Mouse (Mus musculus): ENCODE data around the gene Onecut1.

Gene Onecut1

GRCm38 (mm10) chr9:74911430-74911829 lies 49.7 kb downstream of the Onecut1 start:
- no peak for DNase-seq (ENCODE audit: low spot score)

GRCm38 (mm10) chr9:74911919-74912318 lies 50.2 kb downstream of the Onecut1 start:
- DNase-seq (ENCODE audit: low spot score): no peak

GRCm38 (mm10) chr9:74912619-74913376 lies 51.1 kb downstream of the Onecut1 start:
- no peak for DNase-seq (ENCODE audit: low spot score)

- DNase-seq (ENCODE audit: low spot score): no peak
Measured at GRCm38 (mm10) chr9:74915611-74916010, 53.9 kb downstream of the Onecut1 start.

GRCm38 (mm10) chr9:74920450-74920849 lies 58.7 kb downstream of the Onecut1 start:
- DNase-seq (ENCODE audit: low spot score): no peak

- DNase-seq (ENCODE audit: low spot score): no peak
Measured at GRCm38 (mm10) chr9:74921422-74921821, 59.7 kb downstream of the Onecut1 start.

- no peak for DNase-seq (ENCODE audit: low spot score)
Measured at GRCm38 (mm10) chr9:74922884-74923283, 61.2 kb downstream of the Onecut1 start.

GRCm38 (mm10) chr9:74923291-74923977 lies 61.7 kb downstream of the Onecut1 start:
- DNase-seq (ENCODE audit: low spot score): no peak

- DNase-seq (ENCODE audit: low spot score): no peak
Measured at GRCm38 (mm10) chr9:74925220-74925769, 63.6 kb downstream of the Onecut1 start.

GRCm38 (mm10) chr9:74929981-74930423 lies 68.3 kb downstream of the Onecut1 start:
- DNase-seq (ENCODE audit: low spot score): no peak

- DNase-seq (ENCODE audit: low spot score): no peak
Measured at GRCm38 (mm10) chr9:74930653-74931052, 68.9 kb downstream of the Onecut1 start.

- DNase-seq (ENCODE audit: low spot score): no peak
Measured at GRCm38 (mm10) chr9:74935289-74935688, 73.6 kb downstream of the Onecut1 start.

GRCm38 (mm10) chr9:74937761-74938160 lies 76.0 kb downstream of the Onecut1 start:
- DNase-seq (ENCODE audit: low spot score): no peak

- no peak for DNase-seq (ENCODE audit: low spot score)
Measured at GRCm38 (mm10) chr9:74938670-74939534, 77.2 kb downstream of the Onecut1 start.

Measured in MN1 (cell line).